Mouse (Mus musculus) heart, adult 8-10 months (tissue): ENCODE data around the gene Ubash3b. TPM values are rescaled to one million over a fixed set of nuclear protein-coding genes. Genes with fewer than 3 reads are reported as not detected.

Experiments
- DNase-seq: peaks from one replicate; pipeline ENCODE4 v3.0.0; 2022; ENCODE audit warnings: low spot score
- total RNA-seq, 4 experiments: library from RNA; stranded (reverse); gene quantifications; 2 replicates each; pipeline ENCODE4 v1.2.4; 2022

Ubash3b gene
- 1 to 10 TPM in 1 of 4 experiments, under 1 TPM in 3; 0.79 to 1.1 (median 0.97) TPM for total RNA-seq

- DNase-seq: no peak
Measured at GRCm38 (mm10) chr9:41161413-41161812, at the start of gene Ubash3b. Gene Ubash3b (minus strand): TSS chr9:41161697.

- DNase-seq: peak; percentile 91
Measured at GRCm38 (mm10) chr9:41207130-41208104, 45.9 kb upstream of the Ubash3b start.

GRCm38 (mm10) chr9:41206717-41207116, 45.2 kb upstream of the Ubash3b start:
- no peak for DNase-seq

GRCm38 (mm10) chr9:41205267-41205666, 43.8 kb upstream of the Ubash3b start:
- DNase-seq: no peak

GRCm38 (mm10) chr9:41199456-41200252, 38.2 kb upstream of the Ubash3b start:
- no peak for DNase-seq

GRCm38 (mm10) chr9:41198501-41199265, 37.2 kb upstream of the Ubash3b start:
- DNase-seq: no peak

GRCm38 (mm10) chr9:41195742-41196311, 34.3 kb upstream of the Ubash3b start:
- no peak for DNase-seq

- DNase-seq: no peak
Measured at GRCm38 (mm10) chr9:41191651-41192210, 30.2 kb upstream of the Ubash3b start.

- peak; percentile 63 for DNase-seq
Measured at GRCm38 (mm10) chr9:41190745-41191482, 29.4 kb upstream of the Ubash3b start.

- no peak for DNase-seq
Measured at GRCm38 (mm10) chr9:41187939-41188338, 26.4 kb upstream of the Ubash3b start.

- no peak for DNase-seq
Measured at GRCm38 (mm10) chr9:41187498-41187897, 26.0 kb upstream of the Ubash3b start.

- DNase-seq: no peak
Measured at GRCm38 (mm10) chr9:41185331-41185730, 23.8 kb upstream of the Ubash3b start.

GRCm38 (mm10) chr9:41182550-41182949, 21.1 kb upstream of the Ubash3b start:
- DNase-seq: no peak

- DNase-seq: no peak
Measured at GRCm38 (mm10) chr9:41181803-41182202, 20.3 kb upstream of the Ubash3b start.

- DNase-seq: no peak
Measured at GRCm38 (mm10) chr9:41181372-41181771, 19.9 kb upstream of the Ubash3b start.

GRCm38 (mm10) chr9:41179056-41179455, 17.6 kb upstream of the Ubash3b start:
- DNase-seq: no peak

- DNase-seq: peak; percentile 50
Measured at GRCm38 (mm10) chr9:41173158-41173557, 11.7 kb upstream of the Ubash3b start.

- DNase-seq: no peak
Measured at GRCm38 (mm10) chr9:41172426-41172825, 10.9 kb upstream of the Ubash3b start.

GRCm38 (mm10) chr9:41170026-41170425, 8.5 kb upstream of the Ubash3b start:
- DNase-seq: peak; percentile 41

GRCm38 (mm10) chr9:41168656-41169055, 7.2 kb upstream of the Ubash3b start:
- DNase-seq: no peak
